Mouse (Mus musculus): ENCODE measurements around the gene Dohh. TPM values are rescaled to one million over a fixed set of nuclear protein-coding genes. Genes with fewer than 3 reads are reported as not detected.

Gene Dohh
- polyA plus RNA-seq, 1 experiment from 2014 or later: 71.9 TPM

DNA sequence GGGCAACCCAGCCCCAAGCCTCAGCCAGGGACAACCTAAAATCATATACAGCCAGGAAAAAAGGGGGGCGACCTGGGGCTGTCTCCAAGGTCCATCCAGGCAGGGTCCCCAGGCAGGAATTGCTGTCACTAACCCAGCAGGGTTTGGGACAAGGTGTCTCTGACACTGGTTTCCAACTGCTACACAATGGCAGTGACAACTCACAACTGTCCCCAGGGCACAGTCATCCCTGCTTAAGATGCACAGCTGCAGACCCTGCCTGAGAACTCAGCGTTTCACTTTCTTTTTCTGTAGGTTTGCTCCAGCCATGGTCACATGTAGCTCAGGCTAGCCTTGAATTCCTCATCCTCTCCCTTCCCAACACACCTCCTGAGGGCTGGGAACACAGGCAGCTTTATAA, 44.9 kb downstream of the Dohh start:
- peaks cover 80% of the 10 kb centered on the region for H3K27me3 ChIP-seq

DNA sequence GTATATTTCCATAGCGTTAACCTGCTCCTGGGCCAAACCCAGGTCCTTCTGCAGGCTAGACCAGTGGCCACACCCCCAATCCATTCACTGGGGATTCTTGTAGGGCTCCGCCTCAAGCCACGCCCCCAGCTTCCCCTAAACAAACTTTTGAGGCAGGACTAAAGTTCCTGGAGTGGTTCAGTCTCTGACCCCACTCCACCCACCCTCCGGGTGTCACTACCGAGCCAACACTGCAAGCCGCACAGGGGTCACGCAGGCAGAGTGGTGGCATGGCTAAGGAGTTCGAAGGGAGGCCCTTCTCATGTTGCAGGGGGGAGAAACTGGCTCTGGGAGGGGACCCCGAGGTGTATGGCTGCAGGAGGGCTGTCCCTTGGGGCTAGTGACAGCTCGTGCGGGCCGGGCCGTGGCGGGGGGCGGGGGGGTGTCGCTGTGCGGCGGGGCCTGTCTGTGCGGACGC, 45.4 kb downstream of the Dohh start:
- Histone ChIP-seq H3K9me3 (peaks cover 6% of the 10 kb centered on the region; the same call in 1 of the 2 replicates), H3K9ac (replicated peaks) (peak overlapping the region; percentile 81), H3K4me3 (replicated peaks) (peak overlapping the region; percentile 76), H3K36me3 (no peaks in the 10 kb centered on the region), H3K4me2 (peak overlapping the region; percentile 93), H3K27me3 (peaks cover 77% of the 10 kb centered on the region), H3K27ac (peak overlapping the region; percentile 91), H3K4me1 (replicated peaks) (peaks cover 52% of the 10 kb centered on the region)
- ATAC-seq (ENCODE audit: insufficient number of reproducible peaks, insufficient read depth, low FRiP score, low TSS enrichment, low read depth): peak; percentile 11; the same call in 1 of the 2 replicates
- under 1% methylated on average over 20 of the region's 20 CpGs for WGBS

More for the DNA sequence above, 44.9 kb downstream of the Dohh start:
- H3K4me2 ChIP-seq: peak overlapping the region; percentile 93
- no peak overlapping the region for H3K27ac ChIP-seq
- H3K4me1 ChIP-seq (replicated peaks): peaks cover 58% of the 10 kb centered on the region
- H3K4me3 ChIP-seq (replicated peaks): peak overlapping the region; percentile 76
- no peak overlapping the region for H3K9ac ChIP-seq (replicated peaks)
- H3K9me3 ChIP-seq: peaks cover 6% of the 10 kb centered on the region; the same call in 1 of the 2 replicates
- H3K36me3 ChIP-seq: no peaks in the 10 kb centered on the region
- 20% methylated on average over 2 of the region's 2 CpGs for WGBS
- ATAC-seq (ENCODE audit: insufficient number of reproducible peaks, insufficient read depth, low FRiP score, low TSS enrichment, low read depth): no peak

DNA sequence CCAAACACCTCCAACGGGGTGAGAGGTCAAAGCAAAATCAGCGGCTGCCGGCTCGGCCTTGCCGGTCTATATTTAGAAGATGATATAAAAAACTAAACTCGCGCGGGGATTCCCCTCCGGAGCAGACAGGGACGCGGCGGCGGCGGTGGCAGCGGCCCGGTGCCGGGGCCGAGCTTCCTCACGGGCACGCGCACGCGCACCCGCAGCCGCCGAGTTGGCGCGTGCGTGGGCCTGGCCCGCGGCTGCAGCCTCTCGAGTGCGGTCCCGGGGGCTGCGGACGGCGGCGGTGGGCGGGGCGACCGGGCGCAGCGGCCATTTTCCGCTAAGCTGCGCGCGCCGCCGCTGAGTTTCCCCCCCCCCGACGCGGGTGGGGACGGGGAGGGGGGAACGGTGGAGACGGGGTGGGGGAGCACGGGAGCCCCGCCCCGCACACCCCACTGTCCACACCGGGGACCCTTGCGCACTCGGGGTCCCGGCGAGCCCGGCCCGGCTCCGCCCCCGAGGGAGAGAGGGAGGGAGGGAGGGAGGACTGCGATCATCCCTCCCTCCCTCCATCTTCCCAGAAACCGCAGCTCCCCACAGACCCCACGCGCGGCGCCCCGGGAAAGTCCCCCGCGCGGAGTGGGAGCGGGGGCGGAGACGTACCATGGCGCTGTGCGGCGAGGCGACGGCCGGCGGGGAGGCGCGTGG, 46.1 kb downstream of the Dohh start:
- H3K4me3 ChIP-seq (replicated peaks): peak overlapping the region; percentile 76
- WGBS: 0% methylated on average over 48 of the region's 89 CpGs
- peak overlapping the region; percentile 93 for H3K4me2 ChIP-seq
- H3K27me3 ChIP-seq: peaks cover 72% of the 10 kb centered on the region
- H3K27ac ChIP-seq: peak overlapping the region; percentile 91
- peak overlapping the region; percentile 81 for H3K9ac ChIP-seq (replicated peaks)
- H3K9me3 ChIP-seq: peaks cover 6% of the 10 kb centered on the region; the same call in 1 of the 2 replicates
- H3K4me1 ChIP-seq (replicated peaks): peaks cover 46% of the 10 kb centered on the region
- no peaks in the 10 kb centered on the region for H3K36me3 ChIP-seq
- ATAC-seq (ENCODE audit: insufficient number of reproducible peaks, insufficient read depth, low FRiP score, low TSS enrichment, low read depth): no peak

DNA sequence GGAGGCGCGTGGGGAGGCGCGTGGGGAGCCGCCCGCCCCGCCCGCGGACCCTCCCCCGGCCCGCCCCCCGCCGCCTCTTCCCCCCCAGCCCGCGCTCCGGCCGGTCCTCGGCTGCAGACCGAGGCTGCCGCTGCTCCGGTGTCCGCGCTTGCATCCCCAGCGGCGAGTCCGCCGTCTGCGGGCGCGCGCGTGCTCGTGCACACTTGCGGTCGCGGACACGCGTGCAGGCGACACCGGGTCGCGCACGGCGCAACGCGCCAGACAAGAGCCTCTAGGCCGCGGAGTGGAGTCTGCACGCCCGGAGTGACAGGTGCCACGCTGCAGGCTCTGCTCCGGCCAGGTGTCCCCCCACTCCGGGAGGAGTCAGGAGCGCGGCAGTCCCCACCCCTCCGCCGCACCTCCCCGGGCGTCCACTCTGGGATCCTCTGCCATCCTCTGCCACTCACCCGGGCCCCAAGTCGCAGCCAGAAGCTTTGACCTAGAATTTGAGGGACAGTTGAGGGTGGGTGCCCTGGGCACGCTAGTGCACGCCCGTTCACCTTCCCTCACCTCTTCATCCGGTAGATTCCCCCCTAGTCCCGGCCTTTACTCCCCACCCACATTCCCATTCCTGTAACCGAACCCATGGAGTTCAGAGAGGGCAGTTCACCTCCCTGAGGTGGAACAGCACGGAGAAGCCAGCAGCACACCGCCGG, 46.8 kb downstream of the Dohh start:
- Histone ChIP-seq H3K4me1 (replicated peaks) (peaks cover 39% of the 10 kb centered on the region), H3K9ac (replicated peaks) (peak overlapping the region; percentile 81), H3K4me3 (replicated peaks) (peak overlapping the region; percentile 76), H3K27ac (peak overlapping the region; percentile 91), H3K36me3 (no peaks in the 10 kb centered on the region), H3K27me3 (peaks cover 68% of the 10 kb centered on the region), H3K9me3 (peaks cover 6% of the 10 kb centered on the region; the same call in 1 of the 2 replicates), H3K4me2 (peak overlapping the region; percentile 93)
- no peak for ATAC-seq (ENCODE audit: insufficient number of reproducible peaks, insufficient read depth, low FRiP score, low TSS enrichment, low read depth)
- 1% methylated on average over 58 of the region's 70 CpGs for WGBS

DNA sequence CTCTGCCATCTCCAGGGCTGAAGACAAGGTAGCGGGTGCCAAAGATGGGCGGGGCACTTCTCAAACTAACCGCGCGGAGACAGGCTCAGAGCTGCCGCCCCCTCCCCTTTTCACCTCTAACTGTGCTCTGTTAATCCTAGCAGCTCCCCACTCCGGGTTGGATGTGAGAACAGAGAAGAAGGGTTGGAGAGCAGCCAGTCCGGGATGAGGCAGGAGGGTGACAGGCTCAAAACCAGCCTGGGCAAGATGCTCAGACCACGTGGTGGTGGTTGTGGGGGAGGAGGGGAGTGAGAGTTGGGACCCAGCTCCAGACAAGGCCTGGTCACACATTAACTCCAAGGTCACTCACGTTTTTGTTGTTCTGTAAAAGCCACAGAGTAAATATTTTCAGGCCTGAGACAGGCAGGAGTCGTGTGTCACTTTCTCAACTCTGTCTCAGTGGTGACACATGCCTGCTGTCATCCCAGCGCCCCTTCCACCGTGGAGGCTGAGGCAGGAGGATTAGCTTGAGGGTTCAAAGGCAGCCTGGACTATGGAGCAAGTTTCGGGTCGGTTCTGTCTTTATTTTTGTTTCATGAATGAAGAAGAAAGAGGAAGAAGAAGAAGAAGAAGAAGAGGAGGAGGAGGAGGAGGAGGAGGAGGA, 47.4 kb downstream of the Dohh start:
- WGBS: 13% methylated on average over 15 of the region's 15 CpGs
- Histone ChIP-seq H3K9ac (replicated peaks) (no peak overlapping the region), H3K27ac (no peak overlapping the region), H3K4me3 (replicated peaks) (peak overlapping the region; percentile 76), H3K27me3 (peaks cover 62% of the 10 kb centered on the region), H3K4me1 (replicated peaks) (peaks cover 32% of the 10 kb centered on the region), H3K9me3 (peaks cover 6% of the 10 kb centered on the region; the same call in 1 of the 2 replicates), H3K4me2 (peak overlapping the region; percentile 93), H3K36me3 (no peaks in the 10 kb centered on the region)
- ATAC-seq (ENCODE audit: insufficient number of reproducible peaks, insufficient read depth, low FRiP score, low TSS enrichment, low read depth): no peak

DNA sequence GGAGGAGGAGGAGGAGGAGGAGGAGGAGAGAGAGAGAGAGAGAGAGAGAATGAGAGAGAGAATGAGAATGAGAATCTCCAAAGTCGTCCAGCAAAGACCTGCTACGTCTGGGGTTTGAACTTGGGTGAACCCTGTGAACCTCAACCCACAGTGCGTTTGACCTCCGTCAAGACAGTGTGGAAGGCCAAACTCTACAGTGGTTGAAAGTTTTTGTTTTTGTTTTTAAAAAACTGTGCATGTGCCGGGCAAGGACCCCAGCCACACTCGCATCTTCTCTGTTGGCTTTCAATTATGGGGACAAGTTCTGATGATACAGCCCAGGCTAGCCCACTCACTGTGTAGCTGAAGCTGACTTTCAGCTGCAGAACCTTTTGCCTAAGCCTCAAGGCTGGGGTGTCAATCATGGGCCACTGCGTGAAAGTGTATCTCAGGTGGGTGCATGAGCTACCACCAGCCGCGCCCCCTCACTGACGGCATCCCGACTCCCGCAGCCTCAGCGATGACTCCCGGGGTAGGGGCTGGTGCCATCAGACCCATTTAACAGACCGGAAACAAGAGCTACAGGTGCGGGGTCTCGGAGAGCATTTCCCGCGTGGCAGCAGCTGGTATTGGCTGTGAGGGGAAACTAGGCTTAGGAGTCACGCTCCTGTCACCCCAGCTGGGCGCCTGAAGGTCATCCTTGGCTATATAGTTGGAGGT, 48.1 kb downstream of the Dohh start:
- Histone ChIP-seq H3K4me3 (replicated peaks) (no peak overlapping the region; the same call in 1 of the 2 replicates), H3K9ac (replicated peaks) (no peak overlapping the region), H3K4me2 (peak overlapping the region; percentile 47), H3K36me3 (no peaks in the 10 kb centered on the region), H3K27ac (no peak overlapping the region), H3K4me1 (replicated peaks) (peaks cover 26% of the 10 kb centered on the region), H3K27me3 (peaks cover 55% of the 10 kb centered on the region), H3K9me3 (peaks cover 6% of the 10 kb centered on the region; the same call in 1 of the 2 replicates)
- no peak for ATAC-seq (ENCODE audit: insufficient number of reproducible peaks, insufficient read depth, low FRiP score, low TSS enrichment, low read depth)
- WGBS: 65% methylated on average over 21 of the region's 21 CpGs

DNA sequence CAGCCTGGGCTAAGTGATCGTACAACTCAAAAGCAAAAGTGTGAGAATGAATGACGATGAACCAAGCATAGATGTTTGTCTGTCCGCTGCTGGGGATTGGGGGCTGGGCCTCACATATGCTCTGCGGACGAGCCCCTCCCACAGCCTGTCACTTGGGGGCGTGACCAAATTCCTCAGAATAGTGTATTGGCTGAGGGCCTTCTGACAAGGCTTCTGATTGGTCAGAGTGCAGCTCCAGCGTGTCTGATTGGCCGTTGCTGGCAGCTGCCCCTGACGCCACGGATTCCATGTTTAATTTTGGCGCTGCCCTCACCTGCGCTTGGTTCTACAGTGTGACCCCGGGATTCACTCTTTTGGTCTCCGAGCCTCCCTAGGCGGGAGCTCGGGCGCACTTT, 48.6 kb downstream of the Dohh start:
- no peak overlapping the region for H3K9ac ChIP-seq (replicated peaks)
- H3K4me3 ChIP-seq (replicated peaks): peak overlapping the region; percentile 19; the same call in 1 of the 2 replicates
- no peak overlapping the region for H3K27ac ChIP-seq
- H3K27me3 ChIP-seq: peaks cover 49% of the 10 kb centered on the region
- H3K4me1 ChIP-seq (replicated peaks): peaks cover 24% of the 10 kb centered on the region
- peak; percentile 69 for ATAC-seq (ENCODE audit: insufficient number of reproducible peaks, insufficient read depth, low FRiP score, low TSS enrichment, low read depth)
- H3K4me2 ChIP-seq: peak overlapping the region; percentile 47
- H3K36me3 ChIP-seq: no peaks in the 10 kb centered on the region
- H3K9me3 ChIP-seq: peaks cover 6% of the 10 kb centered on the region; the same call in 1 of the 2 replicates
- 6% methylated on average over 17 of the region's 17 CpGs for WGBS

DNA sequence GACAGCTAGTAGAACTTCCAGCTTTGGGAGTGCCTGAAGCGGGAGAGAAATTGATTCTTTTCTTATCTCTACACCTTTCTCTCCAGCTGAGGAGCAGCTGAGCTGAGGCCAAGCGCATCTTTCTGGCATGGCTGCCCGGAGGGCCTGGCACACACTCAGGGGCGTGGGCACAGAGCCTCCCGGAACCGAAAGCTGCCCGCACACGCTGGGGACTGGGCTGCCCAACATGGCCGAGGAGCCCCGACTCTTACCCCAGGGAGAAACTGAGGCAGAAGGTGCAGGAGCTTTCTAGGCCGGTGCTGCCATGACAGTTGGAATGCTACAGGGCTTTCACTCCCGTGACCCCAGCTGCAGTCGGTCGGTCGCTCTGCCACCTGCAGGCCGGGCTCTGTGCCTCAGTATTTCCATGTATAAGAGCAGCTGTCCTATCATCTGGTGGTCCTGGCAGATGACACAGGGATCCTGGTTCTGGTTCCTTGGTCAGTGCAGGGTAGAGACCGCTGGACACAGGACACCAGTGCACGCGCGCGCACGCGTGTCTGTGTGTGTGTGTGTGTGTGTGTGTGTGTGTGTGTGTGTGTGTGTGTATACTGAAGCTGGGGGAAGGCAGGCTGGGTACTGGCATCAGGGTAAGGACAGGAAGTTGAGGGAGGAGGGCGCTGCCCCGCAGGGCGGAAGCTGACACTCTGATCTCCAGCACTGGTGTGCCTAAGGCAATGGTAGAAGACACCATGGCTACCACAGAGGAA, 49.5 kb downstream of the Dohh start:
- WGBS: 75% methylated on average over 26 of the region's 26 CpGs
- H3K4me2 ChIP-seq: peak overlapping the region; percentile 47; the same call in 1 of the 2 replicates
- H3K4me3 ChIP-seq (replicated peaks): no peak overlapping the region
- no peak overlapping the region for H3K9ac ChIP-seq (replicated peaks)
- peaks cover 24% of the 10 kb centered on the region for H3K4me1 ChIP-seq (replicated peaks)
- peaks cover 41% of the 10 kb centered on the region for H3K27me3 ChIP-seq
- no peak for ATAC-seq (ENCODE audit: insufficient number of reproducible peaks, insufficient read depth, low FRiP score, low TSS enrichment, low read depth)
- no peak overlapping the region for H3K27ac ChIP-seq
- H3K9me3 ChIP-seq: peaks cover 2% of the 10 kb centered on the region; the same call in 1 of the 2 replicates
- H3K36me3 ChIP-seq: no peaks in the 10 kb centered on the region

DNA sequence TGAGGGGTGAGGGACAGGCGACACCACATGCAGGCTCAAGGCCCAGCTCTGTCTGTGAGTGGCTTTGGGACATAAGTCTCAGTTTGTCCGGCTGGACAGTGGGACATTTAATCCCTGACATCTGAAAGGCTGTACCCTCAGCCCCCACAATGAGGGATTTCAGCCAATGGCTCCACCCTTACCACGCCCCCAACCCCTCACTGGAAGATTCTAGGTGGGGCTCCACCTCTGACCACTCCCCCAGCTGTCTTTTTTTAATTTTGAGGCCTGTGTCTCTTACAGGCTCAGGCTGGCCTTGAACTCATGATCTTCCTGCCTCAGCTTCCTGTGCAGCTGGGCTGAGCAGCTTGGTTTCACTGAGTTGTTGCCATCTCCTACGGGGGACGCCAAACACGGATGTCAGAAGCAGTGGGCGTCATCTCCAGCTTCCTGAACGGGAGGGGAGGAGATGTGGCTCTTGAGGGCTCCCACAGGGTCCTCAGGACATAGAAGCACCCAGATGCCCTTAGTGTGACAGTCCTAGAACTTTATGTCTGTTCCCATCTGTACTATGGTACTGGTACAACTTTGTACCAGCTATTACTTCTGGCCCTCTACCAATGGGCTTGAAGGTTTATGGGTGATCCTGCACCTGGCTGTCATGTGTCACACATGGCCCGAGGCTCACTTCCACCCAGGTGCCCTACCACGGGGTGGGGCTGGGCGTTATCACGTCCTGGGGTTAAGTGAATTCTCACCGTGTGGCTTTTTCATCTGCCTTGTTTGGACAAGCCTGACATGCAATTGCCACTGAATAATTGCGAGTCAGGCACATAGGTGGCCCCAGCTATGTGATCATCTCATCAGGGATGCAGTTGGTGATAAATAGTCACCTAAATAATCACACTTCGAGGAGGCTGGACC, 50.4 kb downstream of the Dohh start:
- Histone ChIP-seq H3K9me3 (no peaks in the 10 kb centered on the region), H3K4me2 (no peak overlapping the region), H3K27me3 (peaks cover 33% of the 10 kb centered on the region), H3K27ac (no peak overlapping the region), H3K4me3 (replicated peaks) (no peak overlapping the region), H3K4me1 (replicated peaks) (peaks cover 21% of the 10 kb centered on the region), H3K36me3 (no peaks in the 10 kb centered on the region), H3K9ac (replicated peaks) (no peak overlapping the region)
- ATAC-seq (ENCODE audit: insufficient number of reproducible peaks, insufficient read depth, low FRiP score, low TSS enrichment, low read depth): no peak
- WGBS: 57% methylated on average over 15 of the region's 15 CpGs
